Mouse (Mus musculus) hindbrain, embryonic 14.5 days (tissue): Measurements from ENCODE around the gene Tlcd1. TPM values are rescaled to one million over a fixed set of nuclear protein-coding genes. Genes with fewer than 3 reads are reported as not detected.

Experiments
- ATAC-seq: fragments of 200-750 bp; cut with Nextera tagmentation; 2 replicates; pipeline ENCODE4 v1.8.0; 2017; ENCODE audit warnings: moderate number of reproducible peaks, mild to moderate bottlenecking, moderate TSS enrichment, moderate library complexity; ENCODE audit not compliant: low FRiP score
- DNase-seq: peaks from one replicate; pipeline ENCODE4 v3.0.0-alpha.2; 2015; ENCODE audit warnings: low spot score
- H3K27ac ChIP-seq: fragments of 300-500 bp; sonication (generic); 2 replicates; pipeline ENCODE4 v1.5.1; 2014; ENCODE audit warnings: mild to moderate bottlenecking, moderate library complexity
- H3K27me3 ChIP-seq: fragments of 300-500 bp; sonication (generic); 2 replicates; pipeline ENCODE4 v1.6.1; 2014; ENCODE audit warnings: mild to moderate bottlenecking, low read length, mixed read lengths; ENCODE audit not compliant: control insufficient read depth, insufficient read depth
- H3K36me3 ChIP-seq: fragments of 300-500 bp; sonication (generic); replicated peaks from 2 replicates; pipeline ENCODE4 v1.6.1; 2014; ENCODE audit not compliant: control insufficient read depth, insufficient read depth
- H3K4me1 ChIP-seq: fragments of 300-500 bp; sonication (generic); replicated peaks from 2 replicates; pipeline ENCODE4 v1.6.1; 2014; ENCODE audit warnings: antibody characterized with exemption, low read length, mixed read lengths; ENCODE audit not compliant: control insufficient read depth, insufficient read depth
- H3K4me2 ChIP-seq: fragments of 300-500 bp; sonication (generic); replicated peaks from 2 replicates; pipeline ENCODE4 v1.6.1; 2014; ENCODE audit warnings: mild to moderate bottlenecking, moderate library complexity
- H3K4me3 ChIP-seq: fragments of 300-500 bp; sonication (generic); replicated peaks from 2 replicates; pipeline ENCODE4 v1.5.1; 2014; ENCODE audit warnings: mild to moderate bottlenecking, low read length
- H3K9ac ChIP-seq: fragments of 300-500 bp; sonication (generic); 2 replicates; pipeline ENCODE4 v1.6.1; 2014
- H3K9me3 ChIP-seq: fragments of 300-500 bp; sonication (generic); 2 replicates; pipeline ENCODE4 v1.6.1; 2016; ENCODE audit warnings: low read length; ENCODE audit not compliant: control insufficient read depth
- WGBS: fragments of 180-500 bp; shearing (Covaris S2); extraction: QIAGEN DNeasy Blood & Tissue Kit; methylation state at CpG from one replicate; pipeline ENCODE4 v1.1.7; 2014; 5-methylcytosine and 5-hydroxymethylcytosine counted together
- polyA plus RNA-seq: library from polyadenylated mRNA; unstranded; fragments of >200 nt; fragmentation: Nextera tagmentation; extraction: Ambion mirVana; gene quantifications from 2 replicates; pipeline ENCODE4 v1.2.1, GENCODE M21; 2014

Gene Tlcd1
- polyA plus RNA-seq, 1 experiment from 2014 or later: 13.4 TPM

GRCm38 (mm10) chr11:78189234-78190040 is 12.9 kb downstream of the Tlcd1 start:
- H3K36me3 ChIP-seq: peaks cover 36% of the 10 kb centered on the region
- H3K4me1 ChIP-seq: peaks cover 8% of the 10 kb centered on the region
- DNase-seq (peak; percentile 76), ATAC-seq (peak; percentile 73)
- H3K4me2 ChIP-seq: peak overlapping the region; percentile 60
- peak overlapping the region; percentile 91 for H3K27ac ChIP-seq
- H3K27me3 ChIP-seq: no peaks in the 10 kb centered on the region
- peak overlapping the region; percentile 83 for H3K9ac ChIP-seq
- peak overlapping the region; percentile 73 for H3K4me3 ChIP-seq
- H3K9me3 ChIP-seq: no peaks in the 10 kb centered on the region
- WGBS: under 1% methylated on average over 42 of the region's 42 CpGs

- Histone ChIP-seq H3K27ac (peak overlapping the region; percentile 91), H3K27me3 (no peaks in the 10 kb centered on the region), H3K4me2 (peak overlapping the region; percentile 60), H3K9ac (peak overlapping the region; percentile 83; the same call in 1 of the 2 replicates), H3K9me3 (no peaks in the 10 kb centered on the region), H3K4me3 (peak overlapping the region; percentile 73; the same call in 1 of the 2 replicates), H3K4me1 (peaks cover 10% of the 10 kb centered on the region), H3K36me3 (peaks cover 36% of the 10 kb centered on the region)
- DNase-seq: no peak
- ATAC-seq: no peak
- WGBS: 74% methylated on average over 6 of the region's 6 CpGs
Measured at GRCm38 (mm10) chr11:78190041-78190440, 13.5 kb downstream of the Tlcd1 start.

- no peak for ATAC-seq
- H3K36me3 ChIP-seq: peaks cover 36% of the 10 kb centered on the region
- H3K4me3 ChIP-seq: no peak within 1 kb of the TSS; the same call in 1 of the 2 replicates
Measured at GRCm38 (mm10) chr11:78193113-78193512, 16.6 kb downstream of the Tlcd1 start, which contains the start of gene Proca1. Gene Proca1 (plus strand): TSS chr11:78193392.

GRCm38 (mm10) chr11:78194411-78195100 is 18.0 kb downstream of the Tlcd1 start:
- no peak overlapping the region for H3K27ac ChIP-seq
- H3K36me3 ChIP-seq: peaks cover 36% of the 10 kb centered on the region
- 4% methylated on average over 30 of the region's 30 CpGs for WGBS
- no peak for DNase-seq
- H3K4me2 ChIP-seq: peak overlapping the region; percentile 43
- peak overlapping the region; percentile 18 for H3K4me3 ChIP-seq
- no peaks in the 10 kb centered on the region for H3K27me3 ChIP-seq
- H3K9me3 ChIP-seq: no peaks in the 10 kb centered on the region
- peak; percentile 45; the same call in 1 of the 2 replicates for ATAC-seq
- peaks cover 10% of the 10 kb centered on the region for H3K4me1 ChIP-seq
- no peak overlapping the region for H3K9ac ChIP-seq

More at GRCm38 (mm10) chr11:78193113-78193512, 16.6 kb downstream of the Tlcd1 start, which contains the start of gene Proca1:
- DNase-seq: no peak
- H3K27me3 ChIP-seq: no peaks in the 10 kb centered on the region
- peaks cover 10% of the 10 kb centered on the region for H3K4me1 ChIP-seq
- H3K4me2 ChIP-seq: peak within 1 kb of the TSS; percentile 43
- H3K27ac ChIP-seq: no peak within 1 kb of the TSS
- 91% methylated on average over 1 of the region's 1 CpGs for WGBS
- no peaks in the 10 kb centered on the region for H3K9me3 ChIP-seq
- H3K9ac ChIP-seq: no peak within 1 kb of the TSS

GRCm38 (mm10) chr11:78195101-78195863 is 18.8 kb downstream of the Tlcd1 start:
- peaks cover 34% of the 10 kb centered on the region for H3K36me3 ChIP-seq
- 65% methylated on average over 23 of the region's 23 CpGs for WGBS
- no peak for DNase-seq
- H3K27ac ChIP-seq: no peak overlapping the region
- H3K9ac ChIP-seq: no peak overlapping the region
- H3K27me3 ChIP-seq: no peaks in the 10 kb centered on the region
- H3K9me3 ChIP-seq: no peaks in the 10 kb centered on the region
- no peak for ATAC-seq
- H3K4me2 ChIP-seq: peak overlapping the region; percentile 43
- peak overlapping the region; percentile 18 for H3K4me3 ChIP-seq
- peaks cover 2% of the 10 kb centered on the region; the same call in 1 of the 2 replicates for H3K4me1 ChIP-seq

- ATAC-seq: no peak
- no peaks in the 10 kb centered on the region for H3K9me3 ChIP-seq
- peaks cover 38% of the 10 kb centered on the region for H3K36me3 ChIP-seq
- DNase-seq: no peak
- H3K4me1 ChIP-seq: no peaks in the 10 kb centered on the region
- H3K27me3 ChIP-seq: no peaks in the 10 kb centered on the region
- H3K9ac ChIP-seq: no peak overlapping the region
- H3K4me3 ChIP-seq: no peak overlapping the region
- no peak overlapping the region for H3K4me2 ChIP-seq
- no peak overlapping the region for H3K27ac ChIP-seq
- WGBS: 92% methylated on average over 3 of the region's 3 CpGs
Measured at GRCm38 (mm10) chr11:78202372-78202771, 25.9 kb downstream of the Tlcd1 start.

GRCm38 (mm10) chr11:78204287-78204686 is 27.8 kb downstream of the Tlcd1 start:
- DNase-seq (no peak), ATAC-seq (no peak)
- Histone ChIP-seq H3K27me3 (no peaks in the 10 kb centered on the region), H3K4me2 (no peak overlapping the region), H3K4me3 (no peak overlapping the region), H3K4me1 (no peaks in the 10 kb centered on the region), H3K9me3 (no peaks in the 10 kb centered on the region), H3K27ac (no peak overlapping the region), H3K36me3 (peaks cover 57% of the 10 kb centered on the region), H3K9ac (no peak overlapping the region)
- WGBS: 68% methylated on average over 6 of the region's 6 CpGs

GRCm38 (mm10) chr11:78205361-78206206 is 29.1 kb downstream of the Tlcd1 start:
- no peak; the same call in 1 of the 2 replicates for ATAC-seq
- no peak overlapping the region for H3K9ac ChIP-seq
- H3K36me3 ChIP-seq: peaks cover 70% of the 10 kb centered on the region
- no peaks in the 10 kb centered on the region for H3K27me3 ChIP-seq
- H3K27ac ChIP-seq: peak overlapping the region; percentile 32; the same call in 1 of the 2 replicates
- H3K9me3 ChIP-seq: no peaks in the 10 kb centered on the region
- H3K4me3 ChIP-seq: no peak overlapping the region
- H3K4me2 ChIP-seq: no peak overlapping the region
- no peak for DNase-seq
- H3K4me1 ChIP-seq: no peaks in the 10 kb centered on the region
- 50% methylated on average over 13 of the region's 13 CpGs for WGBS
